Mouse (Mus musculus): Measurements from ENCODE around the gene Zfp981. TPM values are rescaled to one million over a fixed set of nuclear protein-coding genes. Genes with fewer than 3 reads are reported as not detected.
A peak's percentile ranks its signal among the peaks of the same experiment; 100 is the strongest.
"Not testable (repeated sequence)": the region's sequence is repeated elsewhere in the genome, so short reads cannot be mapped to it uniquely, and the experiment has no call there.

Gene Zfp981
- total RNA-seq, 1 experiment = 150 TPM

- not testable (repeated sequence) for H3K4me1 ChIP-seq (ENCODE audit: control insufficient read depth in 2 of 2, insufficient read depth in 2 of 2, low read length in 2 of 2, poor library complexity in 1 of 2); H3K27ac ChIP-seq (ENCODE audit: insufficient read depth, low read depth, low read length, poor library complexity, severe bottlenecking); H3K9ac ChIP-seq (ENCODE audit: insufficient read depth, low read depth, low read length, poor library complexity, severe bottlenecking); H3K4me3 ChIP-seq (ENCODE audit: insufficient read depth in 1 of 2, low read depth in 1 of 2, low read length in 2 of 2, poor library complexity in 1 of 2, severe bottlenecking in 1 of 2); H3K36me3 ChIP-seq (ENCODE audit: control insufficient read depth, insufficient read depth, low read length, poor library complexity, severe bottlenecking); H3K9me3 ChIP-seq (ENCODE audit: control insufficient read depth, insufficient read depth, low read depth, low read length)
- in situ Hi-C loops (cut with MboI; ENCODE audit: low sequenced_read_pairs in 2 of 2, unreplicated experiment in 2 of 2) = loop anchor here in 1 of 2 experiments (5.0 kb wide), 2 partner anchors 39 to 1001 kb away; no protein-coding TSS in a partner anchor
- DNase-seq (ENCODE audit: low read depth, low spot score) = peak; percentile 51
- peak; percentile 69 for TF ChIP-seq ZC3H11A (IDR thresholded peaks at IDR 0.05; ENCODE audit: borderline replicate concordance, low read depth, low read length)
These were observed 18.1 kb upstream of the Zfp981 start for GRCm38 (mm10) chr4:146483571-146484280.

- in situ Hi-C loops (cut with MboI; ENCODE audit: low sequenced_read_pairs in 2 of 2, unreplicated experiment in 2 of 2) = loop anchor here in 1 of 2 experiments (5.0 kb wide), 2 partner anchors 38 to 1002 kb away; no protein-coding TSS in a partner anchor
- H3K4me1 ChIP-seq (ENCODE audit: control insufficient read depth in 2 of 2, insufficient read depth in 2 of 2, low read length in 2 of 2, poor library complexity in 1 of 2); H3K9me3 ChIP-seq (ENCODE audit: control insufficient read depth, insufficient read depth, low read depth, low read length); DNase-seq (ENCODE audit: low read depth, low spot score); H3K27ac ChIP-seq (ENCODE audit: insufficient read depth, low read depth, low read length, poor library complexity, severe bottlenecking); H3K4me3 ChIP-seq (ENCODE audit: insufficient read depth in 1 of 2, low read depth in 1 of 2, low read length in 2 of 2, poor library complexity in 1 of 2, severe bottlenecking in 1 of 2); H3K36me3 ChIP-seq (ENCODE audit: control insufficient read depth, insufficient read depth, low read length, poor library complexity, severe bottlenecking); H3K9ac ChIP-seq (ENCODE audit: insufficient read depth, low read depth, low read length, poor library complexity, severe bottlenecking): not testable (repeated sequence)
These were observed 17.2 kb upstream of the Zfp981 start for GRCm38 (mm10) chr4:146484676-146485075.

- in situ Hi-C loops (cut with MboI; ENCODE audit: low sequenced_read_pairs in 2 of 2, unreplicated experiment in 2 of 2); H3K9ac ChIP-seq (ENCODE audit: insufficient read depth, low read depth, low read length, poor library complexity, severe bottlenecking); H3K4me1 ChIP-seq (ENCODE audit: control insufficient read depth in 2 of 2, insufficient read depth in 2 of 2, low read length in 2 of 2, poor library complexity in 1 of 2): not testable (repeated sequence)
These were observed 16.5 kb upstream of the Zfp981 start for GRCm38 (mm10) chr4:146485183-146485939.

GRCm38 (mm10) chr4:146486753-146487152 lies 15.1 kb upstream of the Zfp981 start:
- H3K27ac ChIP-seq (ENCODE audit: insufficient read depth, low read depth, low read length, poor library complexity, severe bottlenecking); H3K36me3 ChIP-seq (ENCODE audit: control insufficient read depth, insufficient read depth, low read length, poor library complexity, severe bottlenecking); DNase-seq (ENCODE audit: low read depth, low spot score); in situ Hi-C loops (cut with MboI; ENCODE audit: low sequenced_read_pairs in 2 of 2, unreplicated experiment in 2 of 2); H3K4me3 ChIP-seq (ENCODE audit: insufficient read depth in 1 of 2, low read depth in 1 of 2, low read length in 2 of 2, poor library complexity in 1 of 2, severe bottlenecking in 1 of 2); H3K4me1 ChIP-seq (ENCODE audit: control insufficient read depth in 2 of 2, insufficient read depth in 2 of 2, low read length in 2 of 2, poor library complexity in 1 of 2); H3K9ac ChIP-seq (ENCODE audit: insufficient read depth, low read depth, low read length, poor library complexity, severe bottlenecking); H3K9me3 ChIP-seq (ENCODE audit: control insufficient read depth, insufficient read depth, low read depth, low read length): not testable (repeated sequence)

More at GRCm38 (mm10) chr4:146485183-146485939, 16.5 kb upstream of the Zfp981 start:
- DNase-seq (ENCODE audit: low read depth, low spot score); H3K4me3 ChIP-seq (ENCODE audit: insufficient read depth in 1 of 2, low read depth in 1 of 2, low read length in 2 of 2, poor library complexity in 1 of 2, severe bottlenecking in 1 of 2); H3K9me3 ChIP-seq (ENCODE audit: control insufficient read depth, insufficient read depth, low read depth, low read length); H3K27ac ChIP-seq (ENCODE audit: insufficient read depth, low read depth, low read length, poor library complexity, severe bottlenecking); H3K36me3 ChIP-seq (ENCODE audit: control insufficient read depth, insufficient read depth, low read length, poor library complexity, severe bottlenecking): not testable (repeated sequence)

- DNase-seq (ENCODE audit: low read depth, low spot score); H3K9ac ChIP-seq (ENCODE audit: insufficient read depth, low read depth, low read length, poor library complexity, severe bottlenecking); H3K9me3 ChIP-seq (ENCODE audit: control insufficient read depth, insufficient read depth, low read depth, low read length); in situ Hi-C loops (cut with MboI; ENCODE audit: low sequenced_read_pairs in 2 of 2, unreplicated experiment in 2 of 2); H3K36me3 ChIP-seq (ENCODE audit: control insufficient read depth, insufficient read depth, low read length, poor library complexity, severe bottlenecking); H3K4me3 ChIP-seq (ENCODE audit: insufficient read depth in 1 of 2, low read depth in 1 of 2, low read length in 2 of 2, poor library complexity in 1 of 2, severe bottlenecking in 1 of 2); H3K27ac ChIP-seq (ENCODE audit: insufficient read depth, low read depth, low read length, poor library complexity, severe bottlenecking); H3K4me1 ChIP-seq (ENCODE audit: control insufficient read depth in 2 of 2, insufficient read depth in 2 of 2, low read length in 2 of 2, poor library complexity in 1 of 2): not testable (repeated sequence)
These were observed 12.6 kb upstream of the Zfp981 start for GRCm38 (mm10) chr4:146489196-146489595.

GRCm38 (mm10) chr4:146491993-146492392 lies 9.8 kb upstream of the Zfp981 start:
- DNase-seq (ENCODE audit: low read depth, low spot score); H3K9me3 ChIP-seq (ENCODE audit: control insufficient read depth, insufficient read depth, low read depth, low read length); H3K9ac ChIP-seq (ENCODE audit: insufficient read depth, low read depth, low read length, poor library complexity, severe bottlenecking); H3K4me1 ChIP-seq (ENCODE audit: control insufficient read depth in 2 of 2, insufficient read depth in 2 of 2, low read length in 2 of 2, poor library complexity in 1 of 2); in situ Hi-C loops (cut with MboI; ENCODE audit: low sequenced_read_pairs in 2 of 2, unreplicated experiment in 2 of 2); H3K4me3 ChIP-seq (ENCODE audit: insufficient read depth in 1 of 2, low read depth in 1 of 2, low read length in 2 of 2, poor library complexity in 1 of 2, severe bottlenecking in 1 of 2); H3K27ac ChIP-seq (ENCODE audit: insufficient read depth, low read depth, low read length, poor library complexity, severe bottlenecking); H3K36me3 ChIP-seq (ENCODE audit: control insufficient read depth, insufficient read depth, low read length, poor library complexity, severe bottlenecking): not testable (repeated sequence)
